ENCODE assay signal across 8 mouse cellular contexts in genomic region chr15:89059161-89059931, GRCm38 (mm10). TPM values are rescaled to one million over a fixed set of nuclear protein-coding genes. Genes with fewer than 3 reads are reported as not detected.
A peak's percentile ranks its signal among the peaks of the same experiment; 100 is the strongest.
DNase-seq lines count a peak whose midpoint lies in the region; ATAC-seq and TF ChIP-seq lines count a peak whose summit lies in the region.

Gene Panx2, plus strand, starts transcription at chr15:89059734.

- peak within 1 kb of the TSS; percentile 75 for H3K9ac ChIP-seq in embryonic facial prominence, embryonic 14.5 days (ENCODE audit: low read depth, low read length)
- H3K9ac ChIP-seq in hindbrain, postnatal 0 days (replicated peaks; ENCODE audit: low read length), result peak within 1 kb of the TSS; percentile 78
- no peak within 1 kb of the TSS for H3K9ac ChIP-seq in liver, embryonic 16.5 days (ENCODE audit: low read depth, low read length)
- H3K9ac ChIP-seq in stomach, embryonic 16.5 days (ENCODE audit: low read length), result peak within 1 kb of the TSS; percentile 72

- peak within 1 kb of the TSS; percentile 42 for H3K4me3 ChIP-seq in brown adipose tissue, adult 24 weeks (ENCODE audit: insufficient read depth, low read depth, low read length)
- H3K4me3 ChIP-seq in embryonic facial prominence, embryonic 14.5 days (ENCODE audit: low read depth, low read length), result peak within 1 kb of the TSS; percentile 67
- H3K4me3 ChIP-seq in hindbrain, postnatal 0 days (ENCODE audit: low read length), result peak within 1 kb of the TSS; percentile 67
- peak within 1 kb of the TSS; percentile 45 for H3K4me3 ChIP-seq in liver, embryonic 16.5 days (ENCODE audit: low read depth, low read length)
- peak within 1 kb of the TSS; percentile 58 for H3K4me3 ChIP-seq in stomach, embryonic 16.5 days (replicated peaks; ENCODE audit: low read length)

- peak within 1 kb of the TSS; percentile 95 for H3K4me2 ChIP-seq in embryonic facial prominence, embryonic 14.5 days (ENCODE audit: low read depth, low read length)
- peak within 1 kb of the TSS; percentile 85 for H3K4me2 ChIP-seq in hindbrain, postnatal 0 days (ENCODE audit: low read depth, low read length)
- peak within 1 kb of the TSS; percentile 66 for H3K4me2 ChIP-seq in liver, embryonic 16.5 days (ENCODE audit: low read depth, low read length)
- peak within 1 kb of the TSS; percentile 99 for H3K4me2 ChIP-seq in stomach, embryonic 16.5 days (ENCODE audit: low read depth, low read length)

- H3K27ac ChIP-seq in brown adipose tissue, adult 24 weeks (replicated peaks; ENCODE audit: low read depth, low read length), result no peak within 1 kb of the TSS
- no peak within 1 kb of the TSS for H3K27ac ChIP-seq in embryonic facial prominence, embryonic 14.5 days (replicated peaks; ENCODE audit: low read depth, low read length)
- peak within 1 kb of the TSS; percentile 62 for H3K27ac ChIP-seq in hindbrain, postnatal 0 days
- H3K27ac ChIP-seq in liver, embryonic 16.5 days (ENCODE audit: low read length), result no peak within 1 kb of the TSS
- no peak within 1 kb of the TSS for H3K27ac ChIP-seq in stomach, embryonic 16.5 days (ENCODE audit: low read length)

- TF ChIP-seq CTCF in hindbrain, postnatal 0 days (IDR thresholded peaks at IDR 0.05; ENCODE audit: low read depth), result no peak

- ATAC-seq in embryonic facial prominence, embryonic 14.5 days (ENCODE audit: low read depth), result peak; percentile 27
- peak; percentile 64 for ATAC-seq in hindbrain, postnatal 0 days
- no peak for ATAC-seq in liver, embryonic 16.5 days (ENCODE audit: low read depth)
- ATAC-seq in stomach, embryonic 16.5 days (ENCODE audit: insufficient read depth, low FRiP score), result no peak

- H3K36me3 ChIP-seq in embryonic facial prominence, embryonic 14.5 days (ENCODE audit: control insufficient read depth, insufficient read depth, low read length), result no peaks in the 10 kb centered on the region
- no peaks in the 10 kb centered on the region for H3K36me3 ChIP-seq in hindbrain, postnatal 0 days (ENCODE audit: insufficient read depth, low read length)
- H3K36me3 ChIP-seq in liver, embryonic 16.5 days (ENCODE audit: control insufficient read depth, insufficient read depth), result no peaks in the 10 kb centered on the region
- H3K36me3 ChIP-seq in stomach, embryonic 16.5 days (ENCODE audit: control insufficient read depth, insufficient read depth, low read length), result no peaks in the 10 kb centered on the region

- DNase-seq in left cerebral cortex, adult 18-20 months (ENCODE audit: low spot score in 2 of 2), result no peak
- no peak for DNase-seq in left cerebral cortex, adult 11 months (ENCODE audit: low spot score)
- DNase-seq in embryonic facial prominence, embryonic 14.5 days (ENCODE audit: low spot score), result no peak
- peak; percentile 69 for DNase-seq in hindbrain, postnatal 0 days (ENCODE audit: low spot score)
- DNase-seq in adrenal gland, postnatal 10 days, result no peak

- WGBS in embryonic facial prominence, embryonic 14.5 days, result 1% methylated on average over 28 of the region's 57 CpGs
- WGBS in hindbrain, postnatal 0 days, result under 1% methylated on average over 52 of the region's 57 CpGs
- 2% methylated on average over 39 of the region's 57 CpGs for WGBS in liver, embryonic 16.5 days (ENCODE audit: insufficient replicate concordance)
- under 1% methylated on average over 54 of the region's 57 CpGs for WGBS in stomach, embryonic 16.5 days

- no peaks in the 10 kb centered on the region for H3K9me3 ChIP-seq in embryonic facial prominence, embryonic 14.5 days (ENCODE audit: control insufficient read depth, low read length)
- no peaks in the 10 kb centered on the region for H3K9me3 ChIP-seq in hindbrain, postnatal 0 days (ENCODE audit: low read length)
- H3K9me3 ChIP-seq in liver, embryonic 16.5 days (replicated peaks; ENCODE audit: control insufficient read depth, low read length), result no peaks in the 10 kb centered on the region
- no peaks in the 10 kb centered on the region for H3K9me3 ChIP-seq in stomach, embryonic 16.5 days (replicated peaks; ENCODE audit: control insufficient read depth, low read length)

- no peaks in the 10 kb centered on the region for H3K4me1 ChIP-seq in brown adipose tissue, adult 24 weeks (ENCODE audit: control insufficient read depth, insufficient read depth, insufficient read length, low read length)
- H3K4me1 ChIP-seq in embryonic facial prominence, embryonic 14.5 days (ENCODE audit: control insufficient read depth, insufficient read depth, low read length), result no peaks in the 10 kb centered on the region
- peaks cover 9% of the 10 kb centered on the region; the same call in 1 of the 2 replicates for H3K4me1 ChIP-seq in hindbrain, postnatal 0 days (ENCODE audit: insufficient read depth, low read length)
- H3K4me1 ChIP-seq in liver, embryonic 16.5 days (ENCODE audit: control insufficient read depth, low read depth, low read length), result no peaks in the 10 kb centered on the region; the same call in 1 of the 2 replicates
- H3K4me1 ChIP-seq in stomach, embryonic 16.5 days (ENCODE audit: control insufficient read depth, insufficient read depth, low read length), result peaks cover 4% of the 10 kb centered on the region; the same call in 1 of the 2 replicates

- peaks cover 46% of the 10 kb centered on the region for H3K27me3 ChIP-seq in embryonic facial prominence, embryonic 14.5 days (replicated peaks; ENCODE audit: control insufficient read depth, insufficient read depth, low read length)
- no peaks in the 10 kb centered on the region for H3K27me3 ChIP-seq in hindbrain, postnatal 0 days (ENCODE audit: insufficient read depth, low read length)
- H3K27me3 ChIP-seq in liver, embryonic 16.5 days (ENCODE audit: control insufficient read depth, insufficient read depth, low read depth, low read length), result peaks cover 40% of the 10 kb centered on the region
- H3K27me3 ChIP-seq in stomach, embryonic 16.5 days (ENCODE audit: control insufficient read depth, insufficient read depth, low read length), result peaks cover 30% of the 10 kb centered on the region

RNA-seq across cellular contexts. Expression of gene Panx2, which starts in this region (rescaled TPM):
- total RNA-seq in left cerebral cortex, adult 18-20 months (2021), result 100 to 1,000 TPM; 107 to 114 TPM
- polyA plus RNA-seq in brown adipose tissue, adult 24 weeks (2012; ENCODE audit: insufficient read depth, insufficient read length, missing spikeins), result not detected in 2 replicates
- 0.42 and 0.50 TPM in 2 replicates for polyA plus RNA-seq in embryonic facial prominence, embryonic 14.5 days (2014; fragmentation: Nextera tagmentation; extraction: Ambion mirVana)
- 17.9 and 26.5 TPM in 2 replicates for total RNA-seq in hindbrain, postnatal 0 days (2014; rRNA removed)
- polyA plus RNA-seq in hindbrain, postnatal 0 days (2015; fragmentation: Nextera tagmentation; extraction: Ambion mirVana), result 8.3 and 9.9 TPM in 2 replicates
- polyA plus RNA-seq in liver, embryonic 16.5 days (2015; fragmentation: Nextera tagmentation; extraction: Ambion mirVana), result not detected in 2 replicates
- polyA plus RNA-seq in stomach, embryonic 16.5 days (2015; fragmentation: Nextera tagmentation; extraction: Ambion mirVana), result 0.40 and 1.2 TPM in 2 replicates
- 1 to 10 TPM; 1.5 to 1.9 TPM for total RNA-seq in adrenal gland, postnatal 10 days (2021)

Comparison
In these comparisons a context has a peak if more than half of its experiments do, and no peak if none do; other contexts are left out.
1. Peak in ATAC-seq, H3K4me3 ChIP-seq, H3K9ac ChIP-seq and H3K4me2 ChIP-seq in embryonic facial prominence, embryonic 14.5 days; RNA of the gene not detected or under 1 TPM.